Mouse (Mus musculus): ENCODE measurements around the gene Vps13c. TPM values are rescaled to one million over a fixed set of nuclear protein-coding genes. Genes with fewer than 3 reads are reported as not detected.

Vps13c gene
- 3.9 and 5.9 TPM in 2 replicates for polyA plus RNA-seq (2015; fragmentation: Nextera tagmentation; extraction: Ambion mirVana)

- Histone ChIP-seq H3K27ac (ENCODE audit: low read length) (peak within 1 kb of the TSS; percentile 73), H3K9ac (ENCODE audit: low read length) (peak within 1 kb of the TSS; percentile 89), H3K4me1 (ENCODE audit: control insufficient read depth, insufficient read depth, low read length) (peaks cover 9% of the 10 kb centered on the region; the same call in 1 of the 2 replicates), H3K9me3 (replicated peaks; ENCODE audit: control insufficient read depth, low read length) (no peaks in the 10 kb centered on the region), H3K4me3 (replicated peaks; ENCODE audit: low read length) (peak within 1 kb of the TSS; percentile 90), H3K4me2 (ENCODE audit: low read depth, low read length) (peak within 1 kb of the TSS; percentile 96), H3K36me3 (ENCODE audit: control insufficient read depth, insufficient read depth, low read length) (no peaks in the 10 kb centered on the region), H3K27me3 (ENCODE audit: control insufficient read depth, insufficient read depth, low read length) (no peaks in the 10 kb centered on the region)
- peak; percentile 97 for ATAC-seq (ENCODE audit: insufficient read depth, low FRiP score)
- WGBS, result under 1% methylated on average over 42 of the region's 53 CpGs
Observed at GRCm38 (mm10) chr9:67839981-67840859, at the start of gene Vps13c. TSS of gene Vps13c (plus strand) at chr9:67840396.

- no peaks in the 10 kb centered on the region for H3K9me3 ChIP-seq (replicated peaks; ENCODE audit: control insufficient read depth, low read length)
- ATAC-seq (ENCODE audit: insufficient read depth, low FRiP score), result no peak
- no peaks in the 10 kb centered on the region for H3K36me3 ChIP-seq (ENCODE audit: control insufficient read depth, insufficient read depth, low read length)
- 69% methylated on average over 5 of the region's 5 CpGs for WGBS
- no peak overlapping the region for H3K4me3 ChIP-seq (replicated peaks; ENCODE audit: low read length)
- H3K27me3 ChIP-seq (ENCODE audit: control insufficient read depth, insufficient read depth, low read length), result no peaks in the 10 kb centered on the region
- H3K9ac ChIP-seq (ENCODE audit: low read length), result no peak overlapping the region
- H3K4me2 ChIP-seq (ENCODE audit: low read depth, low read length), result no peak overlapping the region
- H3K27ac ChIP-seq (ENCODE audit: low read length), result no peak overlapping the region
- 0 out of 2 replicates have a peak, but pooled peaks cover 6% of the 10 kb centered on the region for H3K4me1 ChIP-seq (ENCODE audit: control insufficient read depth, insufficient read depth, low read length)
Observed at GRCm38 (mm10) chr9:67792405-67792804, 47.8 kb upstream of the Vps13c start.

GRCm38 (mm10) chr9:67793501-67793900, 46.7 kb upstream of the Vps13c start:
- Histone ChIP-seq H3K9me3 (replicated peaks; ENCODE audit: control insufficient read depth, low read length) (no peaks in the 10 kb centered on the region), H3K36me3 (ENCODE audit: control insufficient read depth, insufficient read depth, low read length) (no peaks in the 10 kb centered on the region), H3K9ac (ENCODE audit: low read length) (no peak overlapping the region), H3K4me1 (ENCODE audit: control insufficient read depth, insufficient read depth, low read length) (0 out of 2 replicates have a peak, but pooled peaks cover 6% of the 10 kb centered on the region), H3K4me3 (replicated peaks; ENCODE audit: low read length) (no peak overlapping the region), H3K27me3 (ENCODE audit: control insufficient read depth, insufficient read depth, low read length) (no peaks in the 10 kb centered on the region), H3K27ac (ENCODE audit: low read length) (no peak overlapping the region), H3K4me2 (ENCODE audit: low read depth, low read length) (no peak overlapping the region)
- no peak for ATAC-seq (ENCODE audit: insufficient read depth, low FRiP score)
- 67% methylated on average over 6 of the region's 6 CpGs for WGBS

- Histone ChIP-seq H3K9me3 (replicated peaks; ENCODE audit: control insufficient read depth, low read length) (no peaks in the 10 kb centered on the region), H3K36me3 (ENCODE audit: control insufficient read depth, insufficient read depth, low read length) (no peaks in the 10 kb centered on the region), H3K27ac (ENCODE audit: low read length) (no peak overlapping the region), H3K27me3 (ENCODE audit: control insufficient read depth, insufficient read depth, low read length) (no peaks in the 10 kb centered on the region), H3K4me1 (ENCODE audit: control insufficient read depth, insufficient read depth, low read length) (0 out of 2 replicates have a peak, but pooled peaks cover 6% of the 10 kb centered on the region), H3K9ac (ENCODE audit: low read length) (no peak overlapping the region), H3K4me3 (replicated peaks; ENCODE audit: low read length) (no peak overlapping the region), H3K4me2 (ENCODE audit: low read depth, low read length) (no peak overlapping the region)
- WGBS, result 85% methylated on average over 1 of the region's 1 CpGs
- ATAC-seq (ENCODE audit: insufficient read depth, low FRiP score), result no peak
Observed at GRCm38 (mm10) chr9:67794216-67794615, 46.0 kb upstream of the Vps13c start.

DNA sequence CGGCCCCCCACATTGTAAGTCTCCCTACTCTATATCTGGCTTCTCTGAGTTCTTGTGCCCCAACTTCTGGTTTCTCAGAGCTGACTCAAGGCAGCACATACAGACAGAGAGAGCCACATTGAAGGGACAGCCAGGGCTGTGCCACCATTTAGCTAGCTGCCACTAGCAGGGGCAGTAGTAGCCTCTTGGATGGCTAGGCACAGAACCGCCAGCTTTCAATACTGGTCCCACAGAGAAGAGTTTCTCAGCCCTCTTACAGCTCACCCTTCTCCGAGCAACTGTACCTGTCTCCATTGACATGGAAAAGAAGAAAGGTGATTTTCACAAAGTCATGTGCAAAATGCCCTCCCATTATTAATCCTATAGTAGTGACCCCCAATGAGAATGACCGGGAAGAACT, 45.5 kb upstream of the Vps13c start:
- Histone ChIP-seq H3K9me3 (replicated peaks; ENCODE audit: control insufficient read depth, low read length) (no peaks in the 10 kb centered on the region), H3K9ac (ENCODE audit: low read length) (no peak overlapping the region), H3K4me2 (ENCODE audit: low read depth, low read length) (no peak overlapping the region), H3K27me3 (ENCODE audit: control insufficient read depth, insufficient read depth, low read length) (no peaks in the 10 kb centered on the region), H3K4me3 (replicated peaks; ENCODE audit: low read length) (no peak overlapping the region), H3K27ac (ENCODE audit: low read length) (no peak overlapping the region), H3K4me1 (ENCODE audit: control insufficient read depth, insufficient read depth, low read length) (0 out of 2 replicates have a peak, but pooled peaks cover 6% of the 10 kb centered on the region), H3K36me3 (ENCODE audit: control insufficient read depth, insufficient read depth, low read length) (no peaks in the 10 kb centered on the region)
- WGBS, result 86% methylated on average over 4 of the region's 4 CpGs
- no peak for ATAC-seq (ENCODE audit: insufficient read depth, low FRiP score)

DNA sequence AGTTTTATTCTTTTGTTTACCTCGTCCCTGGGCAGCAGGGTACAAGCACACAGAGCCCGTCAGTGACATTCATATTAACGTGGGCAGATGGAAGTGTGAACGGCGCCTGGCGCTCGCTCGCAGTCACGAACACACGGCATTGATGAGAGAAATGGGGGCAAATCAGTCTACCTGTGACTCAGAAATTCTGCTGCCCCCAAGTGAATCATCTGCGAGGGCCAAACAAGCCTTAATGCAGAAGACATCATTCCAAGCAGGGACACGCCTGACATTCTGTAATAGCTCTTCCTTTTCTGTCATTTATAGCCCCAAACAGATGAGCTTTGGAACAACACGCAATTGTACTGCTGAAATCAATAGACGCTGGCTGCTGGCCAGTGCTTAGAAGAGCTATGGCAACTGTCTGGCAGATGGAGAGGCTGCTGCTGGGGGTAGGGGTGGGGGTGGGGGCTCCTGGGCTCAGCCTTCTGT, 45.0 kb upstream of the Vps13c start:
- H3K4me1 ChIP-seq (ENCODE audit: control insufficient read depth, insufficient read depth, low read length), result 0 out of 2 replicates have a peak, but pooled peaks cover 6% of the 10 kb centered on the region
- no peak overlapping the region for H3K9ac ChIP-seq (ENCODE audit: low read length)
- no peak overlapping the region for H3K27ac ChIP-seq (ENCODE audit: low read length)
- ATAC-seq (ENCODE audit: insufficient read depth, low FRiP score), result no peak
- H3K27me3 ChIP-seq (ENCODE audit: control insufficient read depth, insufficient read depth, low read length), result no peaks in the 10 kb centered on the region
- 54% methylated on average over 14 of the region's 14 CpGs for WGBS
- H3K36me3 ChIP-seq (ENCODE audit: control insufficient read depth, insufficient read depth, low read length), result no peaks in the 10 kb centered on the region
- no peak overlapping the region for H3K4me3 ChIP-seq (replicated peaks; ENCODE audit: low read length)
- no peaks in the 10 kb centered on the region for H3K9me3 ChIP-seq (replicated peaks; ENCODE audit: control insufficient read depth, low read length)
- H3K4me2 ChIP-seq (ENCODE audit: low read depth, low read length), result no peak overlapping the region

- no peaks in the 10 kb centered on the region for H3K36me3 ChIP-seq (ENCODE audit: control insufficient read depth, insufficient read depth, low read length)
- no peak overlapping the region for H3K27ac ChIP-seq (ENCODE audit: low read length)
- no peak overlapping the region for H3K9ac ChIP-seq (ENCODE audit: low read length)
- ATAC-seq (ENCODE audit: insufficient read depth, low FRiP score), result no peak
- no peaks in the 10 kb centered on the region for H3K27me3 ChIP-seq (ENCODE audit: control insufficient read depth, insufficient read depth, low read length)
- H3K4me2 ChIP-seq (ENCODE audit: low read depth, low read length), result no peak overlapping the region
- WGBS, result 51% methylated on average over 14 of the region's 14 CpGs
- H3K4me1 ChIP-seq (ENCODE audit: control insufficient read depth, insufficient read depth, low read length), result 0 out of 2 replicates have a peak, but pooled peaks cover 6% of the 10 kb centered on the region
- no peaks in the 10 kb centered on the region for H3K9me3 ChIP-seq (replicated peaks; ENCODE audit: control insufficient read depth, low read length)
- H3K4me3 ChIP-seq (replicated peaks; ENCODE audit: low read length), result no peak overlapping the region
Observed at GRCm38 (mm10) chr9:67799078-67799819, 40.9 kb upstream of the Vps13c start.

DNA sequence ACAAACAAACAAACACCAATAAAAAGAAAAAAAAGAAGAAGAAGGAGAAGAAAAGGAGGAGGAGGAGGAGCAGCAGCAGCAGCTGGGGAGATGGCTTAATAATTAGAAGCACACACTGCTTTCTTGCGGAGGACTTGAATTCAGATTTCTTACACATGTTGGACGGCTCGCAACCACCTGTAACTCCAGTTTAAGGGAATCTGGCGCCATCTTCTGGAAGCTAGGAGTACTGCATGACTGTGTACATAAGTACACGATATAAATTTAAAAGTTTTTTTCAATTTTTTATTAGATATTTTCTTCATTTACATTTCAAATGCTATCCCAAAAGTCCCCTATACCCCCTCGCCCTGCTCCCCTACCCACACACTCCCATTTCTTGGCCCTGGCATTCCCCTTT, 38.0 kb upstream of the Vps13c start:
- Histone ChIP-seq H3K4me1 (ENCODE audit: control insufficient read depth, insufficient read depth, low read length) (no peaks in the 10 kb centered on the region), H3K36me3 (ENCODE audit: control insufficient read depth, insufficient read depth, low read length) (no peaks in the 10 kb centered on the region), H3K27ac (ENCODE audit: low read length) (no peak overlapping the region), H3K4me3 (replicated peaks; ENCODE audit: low read length) (no peak overlapping the region), H3K9me3 (replicated peaks; ENCODE audit: control insufficient read depth, low read length) (no peaks in the 10 kb centered on the region), H3K4me2 (ENCODE audit: low read depth, low read length) (no peak overlapping the region), H3K9ac (ENCODE audit: low read length) (no peak overlapping the region), H3K27me3 (ENCODE audit: control insufficient read depth, insufficient read depth, low read length) (no peaks in the 10 kb centered on the region)
- WGBS, result 40% methylated on average over 6 of the region's 6 CpGs
- no peak for ATAC-seq (ENCODE audit: insufficient read depth, low FRiP score)

DNA sequence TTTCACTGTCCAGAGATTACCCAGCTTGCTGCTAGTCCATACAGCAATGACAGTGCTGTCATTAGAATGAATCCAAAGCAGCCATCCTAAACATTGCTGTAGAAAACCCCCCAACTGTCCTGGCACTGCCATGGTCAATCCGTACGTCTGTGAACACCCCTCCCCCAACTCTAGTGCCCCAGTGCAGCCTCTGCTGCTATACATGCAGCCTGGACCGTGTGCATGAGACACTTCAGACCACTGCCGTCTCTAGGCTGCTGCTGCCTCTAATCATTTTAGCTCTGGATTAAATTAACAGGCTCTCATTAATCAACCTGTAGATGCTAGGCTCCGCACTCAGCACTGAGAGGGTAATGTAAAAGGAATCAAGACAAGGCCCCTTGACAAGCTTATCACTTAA, 33.2 kb upstream of the Vps13c start:
- Histone ChIP-seq H3K4me2 (ENCODE audit: low read depth, low read length) (no peak overlapping the region), H3K4me3 (replicated peaks; ENCODE audit: low read length) (no peak overlapping the region), H3K4me1 (ENCODE audit: control insufficient read depth, insufficient read depth, low read length) (no peaks in the 10 kb centered on the region), H3K27me3 (ENCODE audit: control insufficient read depth, insufficient read depth, low read length) (no peaks in the 10 kb centered on the region), H3K36me3 (ENCODE audit: control insufficient read depth, insufficient read depth, low read length) (no peaks in the 10 kb centered on the region), H3K9ac (ENCODE audit: low read length) (no peak overlapping the region), H3K9me3 (replicated peaks; ENCODE audit: control insufficient read depth, low read length) (no peaks in the 10 kb centered on the region), H3K27ac (ENCODE audit: low read length) (no peak overlapping the region)
- no peak for ATAC-seq (ENCODE audit: insufficient read depth, low FRiP score)
- 36% methylated on average over 5 of the region's 5 CpGs for WGBS

Data from stomach, embryonic 16.5 days (tissue).